Mouse (Mus musculus) naive thymus-derived CD4-positive, alpha-beta T cell, adult 2 months (primary cell): ENCODE measurements around the gene Ambp.

ENCODE experiments used
- DNase-seq: peaks from one replicate; pipeline ENCODE4 v3.0.0-alpha.2; 2011; ENCODE audit warnings: low read depth

Gene Ambp

DNA sequence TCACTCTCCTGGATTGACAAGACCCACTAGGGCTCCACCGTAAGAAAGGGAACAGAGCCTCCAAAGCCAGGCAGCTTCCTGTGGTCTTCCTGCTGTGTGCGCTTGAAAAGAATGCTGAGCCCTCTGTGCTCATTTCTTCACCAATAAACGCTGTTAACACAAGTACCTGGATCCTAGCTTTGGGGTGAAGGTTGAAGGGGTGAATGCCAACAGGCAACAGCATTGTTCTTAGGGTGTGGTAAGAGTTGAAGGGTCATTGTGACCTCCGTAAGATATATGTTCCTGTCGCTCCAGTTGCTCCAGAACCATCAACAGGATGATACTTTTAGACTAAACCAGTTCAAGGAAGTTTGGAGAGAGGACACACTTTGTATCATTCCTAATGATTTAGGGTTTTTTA lies at the start of gene Ambp:
Gene Ambp, minus strand, starts transcription at position 101 of the 400 bp plus-strand sequence.
- DNase-seq, result no peak

- no peak for DNase-seq
Measured at GRCm38 (mm10) chr4:63203874-63204273, 49.3 kb upstream of the Ambp start.

DNA sequence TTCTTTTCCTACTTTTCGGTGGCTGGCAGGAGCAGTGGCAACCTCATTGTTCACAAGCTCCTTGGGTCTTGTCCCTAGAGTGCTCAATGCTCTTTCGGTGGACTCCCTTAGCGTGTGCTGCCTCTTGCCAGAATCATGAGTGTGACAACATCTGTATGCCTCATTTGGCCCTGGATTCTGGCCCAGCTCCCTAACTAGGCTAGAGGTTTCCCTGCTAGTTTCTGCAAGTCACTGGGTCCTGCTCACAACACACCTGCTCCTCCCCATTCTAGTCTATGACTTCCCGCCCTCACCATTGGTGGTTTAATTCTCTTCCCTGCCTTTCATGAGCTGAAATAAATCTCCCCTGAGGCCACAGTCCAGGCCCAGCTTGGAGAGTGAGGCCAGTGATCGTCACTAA lies 44.8 kb upstream of the Ambp start:
- no peak for DNase-seq

DNA sequence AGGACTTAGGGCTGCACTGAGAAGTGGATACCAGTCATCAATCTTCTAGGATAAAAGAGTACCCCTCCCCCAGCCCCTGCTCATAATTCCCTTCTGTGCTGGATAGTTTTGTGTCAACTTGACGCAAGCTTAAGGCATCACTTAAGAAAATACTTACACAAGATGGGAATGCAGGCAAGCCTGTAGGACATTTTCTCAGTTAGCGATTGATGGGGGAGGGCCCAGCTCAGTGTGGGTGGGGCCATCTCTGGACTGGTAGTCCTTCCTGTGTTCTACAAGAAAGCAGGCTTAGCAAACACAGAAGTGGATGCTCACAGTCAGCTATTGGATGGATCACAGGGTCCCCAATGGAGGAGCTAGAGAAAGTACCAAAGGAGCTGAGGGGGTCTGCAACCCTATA lies 39.8 kb upstream of the Ambp start:
- no peak for DNase-seq

GRCm38 (mm10) chr4:63191641-63192040 lies 37.0 kb upstream of the Ambp start:
- no peak for DNase-seq

GRCm38 (mm10) chr4:63186281-63186870 lies 31.8 kb upstream of the Ambp start:
- no peak for DNase-seq

DNA sequence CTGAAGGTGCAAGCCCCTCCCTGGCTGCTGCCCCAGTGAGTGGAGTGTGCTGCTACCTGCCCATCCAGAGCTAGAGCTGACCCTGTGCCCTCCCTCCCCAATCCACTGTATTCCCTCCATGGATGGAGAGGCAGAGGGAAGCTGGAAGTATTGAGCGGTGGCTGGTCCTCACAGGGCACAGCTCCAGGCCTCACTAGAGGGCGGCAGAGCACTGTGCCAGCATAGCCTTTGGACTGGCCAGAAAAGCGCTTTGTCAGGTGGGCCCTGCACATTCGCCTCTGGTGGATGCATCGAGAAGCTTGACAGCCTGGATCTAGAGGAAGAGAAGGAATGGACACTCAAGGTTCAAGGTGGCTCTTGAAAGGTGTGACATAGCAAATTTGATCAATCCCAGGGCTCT lies 27.0 kb upstream of the Ambp start:
- DNase-seq, result no peak

DNA sequence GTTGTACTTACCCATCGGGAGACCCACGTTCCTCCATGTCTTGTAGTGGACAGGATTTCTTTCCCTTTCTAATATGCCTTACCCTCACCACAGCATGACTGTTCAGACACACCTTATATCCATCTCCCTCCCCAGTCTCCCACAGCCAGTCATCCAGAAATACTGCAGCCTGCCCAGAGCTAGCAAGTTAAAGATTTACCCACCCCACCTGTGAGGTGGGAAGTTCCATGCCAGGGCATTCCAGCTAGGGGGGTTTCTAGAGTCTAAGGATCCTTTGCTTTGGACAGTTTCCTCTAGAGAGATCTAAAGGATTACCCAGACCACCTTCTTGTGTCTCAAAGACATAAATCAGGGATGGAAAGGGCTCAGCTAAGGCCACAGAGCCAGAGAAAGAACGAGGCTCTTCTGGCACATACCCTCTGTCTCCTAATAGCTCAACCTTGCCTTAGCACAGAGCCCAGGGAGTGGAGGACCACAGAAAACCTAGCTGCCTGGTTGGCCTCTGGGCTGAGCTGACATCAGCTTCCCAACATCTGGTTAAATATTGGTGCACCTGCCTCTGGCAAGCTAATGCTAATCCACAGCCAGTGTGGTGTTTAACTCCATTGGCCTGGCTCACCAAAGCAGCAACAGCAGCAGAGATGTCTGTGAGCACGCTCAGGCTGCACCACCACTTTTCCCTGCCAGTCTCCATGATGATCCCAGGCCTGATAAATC lies 17.5 kb upstream of the Ambp start, which contains the start of gene Kif12:
Gene Kif12, minus strand, starts transcription at position 163 of the 717 bp plus-strand sequence.
- DNase-seq, result no peak

DNA sequence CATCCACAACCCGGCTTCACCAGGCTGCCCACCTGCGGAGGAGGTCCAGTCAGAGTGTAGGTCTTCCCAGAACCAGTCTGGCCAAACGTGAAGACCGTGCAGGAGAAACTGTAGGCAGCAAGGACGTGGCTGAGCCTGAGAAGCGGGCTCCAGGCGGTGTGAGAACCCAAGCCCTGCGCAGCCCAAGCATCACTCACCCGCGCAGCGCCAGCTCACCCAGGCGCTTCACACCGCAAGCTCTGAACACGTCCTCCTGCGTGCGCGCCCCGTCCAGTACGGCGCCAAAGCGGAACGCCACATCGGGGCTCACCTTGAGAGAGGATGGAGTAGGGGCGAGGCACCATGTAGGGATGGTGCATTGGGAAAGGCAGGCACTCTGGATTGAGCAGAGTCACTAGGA lies 16.5 kb upstream of the Ambp start:
- no peak for DNase-seq

DNA sequence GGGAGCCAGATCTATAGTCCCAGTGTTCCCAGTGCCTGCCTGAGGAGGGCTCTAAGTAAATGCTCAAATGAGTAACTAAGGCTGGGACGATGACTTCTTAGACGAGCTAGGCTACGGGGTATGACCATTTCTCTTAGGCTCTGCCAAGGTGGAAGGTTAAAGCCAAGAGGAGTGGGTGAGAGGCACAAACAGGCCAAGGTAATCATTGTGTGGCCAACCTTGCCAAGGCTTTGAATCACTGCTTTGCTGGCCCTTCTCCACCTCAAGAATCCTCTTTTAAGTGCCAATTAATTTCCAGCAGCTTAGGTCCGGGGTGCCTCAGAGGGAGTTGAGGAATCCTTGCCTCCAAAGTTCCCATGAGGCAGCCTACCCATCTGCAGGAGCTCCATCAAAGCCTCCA lies 15.5 kb upstream of the Ambp start:
- no peak for DNase-seq

DNA sequence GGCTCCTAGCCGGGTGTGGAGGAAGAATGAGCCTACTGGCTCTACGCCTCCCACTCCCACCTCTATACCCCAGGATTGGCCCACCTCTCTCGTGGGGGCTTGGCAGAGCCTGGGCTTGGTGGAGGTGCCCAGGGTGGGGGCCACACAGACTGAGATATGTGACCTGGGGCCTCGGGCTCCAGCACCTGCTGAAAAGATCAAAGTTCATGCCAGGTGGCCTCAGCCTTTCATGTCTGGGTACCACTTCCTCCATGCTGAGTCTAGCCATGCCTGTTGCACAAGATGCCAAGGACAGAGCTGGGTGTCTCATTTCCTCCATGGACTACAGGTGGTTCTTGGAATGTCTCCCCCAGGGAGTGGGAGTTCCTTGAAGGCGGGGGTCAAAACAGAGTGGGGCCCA lies 11.7 kb upstream of the Ambp start:
- no peak for DNase-seq

DNA sequence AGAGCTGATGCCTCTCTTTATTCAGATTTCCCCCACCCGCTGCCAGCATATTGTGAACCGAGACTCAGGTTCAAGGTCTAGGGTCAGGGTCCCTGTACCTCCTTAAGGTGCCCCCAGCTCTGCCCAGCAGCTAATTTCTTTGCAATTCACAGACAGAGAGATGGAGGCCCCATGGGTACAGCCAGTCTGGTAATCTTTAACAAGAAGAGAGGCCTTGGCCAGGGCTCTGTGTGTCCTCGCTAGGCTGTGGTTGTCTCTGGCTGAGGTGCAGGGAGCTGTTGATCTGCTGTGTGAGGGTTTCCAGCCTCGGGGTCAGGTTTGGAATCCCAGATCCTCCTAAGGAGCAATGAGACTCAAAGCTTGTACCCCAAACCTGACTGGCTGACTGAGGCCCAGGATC lies 11.0 kb upstream of the Ambp start:
- no peak for DNase-seq

DNA sequence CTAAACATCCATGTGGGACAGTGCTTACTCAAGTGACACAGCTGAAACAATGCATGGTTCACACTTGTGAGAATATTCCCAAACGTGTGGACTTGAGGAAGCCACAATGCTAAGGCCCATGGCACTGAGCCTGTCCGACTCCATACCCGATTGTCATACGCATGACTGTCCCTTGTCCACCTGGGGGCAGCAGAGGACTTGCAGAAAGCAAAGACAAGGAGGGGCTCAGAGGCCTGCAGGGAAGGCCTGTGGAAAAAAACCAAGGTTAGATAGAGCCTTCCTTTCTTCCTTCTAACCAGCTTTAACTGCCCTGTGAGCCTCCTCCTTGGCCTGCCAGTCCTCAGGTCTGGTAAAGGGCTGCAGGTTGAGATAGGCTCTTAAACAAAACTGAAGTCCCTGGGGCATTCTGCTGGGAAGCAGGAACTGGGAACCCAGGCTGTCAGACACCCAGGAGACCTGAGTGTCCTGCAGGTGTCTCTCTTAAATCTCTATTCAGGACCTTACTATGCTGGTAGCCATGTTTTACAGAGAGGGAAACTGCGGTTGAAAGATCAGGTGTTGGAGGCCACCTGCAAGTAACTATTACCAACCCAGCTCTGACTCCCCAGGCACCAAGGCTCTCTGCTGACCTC lies 4.5 kb upstream of the Ambp start:
- peak; percentile 45 for DNase-seq

GRCm38 (mm10) chr4:63158192-63158591 lies 3.6 kb upstream of the Ambp start:
- no peak for DNase-seq

DNA sequence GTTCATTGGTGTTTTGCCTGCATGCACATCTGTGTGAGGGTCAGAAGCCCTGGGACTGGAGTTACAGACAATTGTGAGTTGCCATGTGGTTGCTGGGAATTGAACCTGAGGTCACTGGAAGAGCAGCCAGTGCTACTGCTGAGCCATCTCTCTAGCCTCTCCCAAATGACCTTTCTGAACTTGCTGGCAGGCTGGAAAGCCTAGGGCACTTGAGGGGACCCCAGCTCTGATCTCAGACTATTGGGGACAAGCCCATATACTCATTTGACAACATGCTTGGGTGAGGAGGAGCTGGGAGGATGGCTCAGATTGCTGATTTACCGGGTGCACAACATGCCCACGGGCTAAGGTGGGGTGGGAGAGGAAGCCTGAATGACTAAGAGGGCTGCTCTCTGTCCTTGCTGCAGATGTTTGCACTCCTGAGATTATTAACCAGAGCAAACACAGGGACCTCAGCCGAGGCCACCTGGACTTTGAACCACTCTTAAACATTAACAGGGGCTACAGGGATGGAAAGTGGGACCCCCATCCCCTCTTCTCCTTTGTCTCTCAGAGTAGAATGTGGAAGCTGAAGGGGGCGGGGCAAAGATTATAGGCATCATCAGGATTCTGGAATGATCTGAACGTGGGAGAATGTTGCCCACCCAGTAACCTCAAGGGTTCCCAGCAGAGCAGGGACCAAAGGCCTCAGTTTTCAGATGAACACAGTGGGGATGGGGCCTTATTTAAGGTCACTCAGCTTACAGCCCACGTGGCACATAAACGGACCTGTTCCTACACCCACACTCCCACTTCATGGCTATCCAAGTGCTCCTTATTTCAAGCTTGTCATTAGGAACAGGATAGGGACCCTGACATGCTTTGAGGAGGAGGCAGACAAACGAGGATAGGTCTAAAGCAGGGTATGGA lies 2.4 kb upstream of the Ambp start:
- no peak for DNase-seq

DNA sequence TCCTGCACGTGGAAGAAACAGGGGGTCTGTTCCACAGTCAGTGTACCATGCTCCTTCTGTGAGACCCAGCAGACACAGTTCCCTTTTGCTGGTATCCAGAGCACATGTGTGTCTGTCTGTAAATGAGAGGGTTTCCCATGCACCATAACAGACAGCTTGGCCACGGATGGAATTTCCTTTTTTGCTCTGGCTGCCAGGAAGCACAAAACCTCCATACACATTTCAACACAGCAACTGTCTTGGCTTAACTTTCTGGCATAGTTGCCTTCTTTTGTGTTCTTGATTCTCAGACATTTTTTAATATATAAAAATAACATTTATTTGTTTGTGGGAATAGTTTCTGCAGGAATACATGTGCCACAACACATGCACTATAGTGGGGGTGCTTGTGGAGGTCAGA lies 997 bp upstream of the Ambp start:
- DNase-seq, result no peak

DNA sequence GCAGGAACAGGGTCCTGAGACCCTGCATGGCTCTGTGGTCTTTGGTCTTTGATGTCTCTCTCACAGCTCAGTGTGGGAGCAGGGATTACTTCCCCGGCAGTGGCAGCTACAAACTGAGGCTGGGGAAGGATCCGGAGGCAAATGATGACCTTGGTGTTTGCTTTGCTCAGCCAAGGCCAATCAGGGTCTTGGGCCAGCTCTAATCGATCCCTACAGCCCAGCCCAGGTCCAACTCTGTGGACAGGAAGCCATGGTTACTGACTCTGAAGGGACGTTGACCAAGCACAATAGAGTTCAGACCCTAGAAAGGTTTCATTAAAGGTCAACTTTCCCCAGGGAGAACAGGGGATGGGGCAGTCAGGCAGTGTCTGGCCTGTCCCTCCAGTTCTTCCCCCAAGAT lies 571 bp downstream of the Ambp start:
- no peak for DNase-seq

DNA sequence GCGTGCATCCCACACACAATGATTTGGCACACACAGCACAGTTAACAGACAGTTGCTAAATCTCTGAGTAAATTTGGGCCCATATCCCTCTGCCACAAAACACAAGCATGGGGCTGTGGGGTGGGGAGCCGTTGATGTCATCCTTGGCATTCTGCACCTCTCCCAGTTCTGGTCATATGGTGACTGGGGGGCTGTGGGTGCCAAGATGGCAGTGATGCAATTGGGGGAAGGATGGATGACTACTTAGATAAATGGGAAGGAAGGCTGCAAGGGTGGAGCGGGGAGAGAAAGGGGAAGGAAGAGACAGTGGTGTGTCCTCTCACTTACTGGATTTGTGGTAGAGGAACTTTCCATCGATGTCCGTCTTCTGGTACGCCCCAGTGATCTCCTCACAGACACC lies 3.5 kb downstream of the Ambp start:
- no peak for DNase-seq

- no peak for DNase-seq
Measured at GRCm38 (mm10) chr4:63147268-63147667, 7.3 kb downstream of the Ambp start.

- DNase-seq, result no peak
Measured at GRCm38 (mm10) chr4:63129891-63130624, 24.5 kb downstream of the Ambp start.

DNA sequence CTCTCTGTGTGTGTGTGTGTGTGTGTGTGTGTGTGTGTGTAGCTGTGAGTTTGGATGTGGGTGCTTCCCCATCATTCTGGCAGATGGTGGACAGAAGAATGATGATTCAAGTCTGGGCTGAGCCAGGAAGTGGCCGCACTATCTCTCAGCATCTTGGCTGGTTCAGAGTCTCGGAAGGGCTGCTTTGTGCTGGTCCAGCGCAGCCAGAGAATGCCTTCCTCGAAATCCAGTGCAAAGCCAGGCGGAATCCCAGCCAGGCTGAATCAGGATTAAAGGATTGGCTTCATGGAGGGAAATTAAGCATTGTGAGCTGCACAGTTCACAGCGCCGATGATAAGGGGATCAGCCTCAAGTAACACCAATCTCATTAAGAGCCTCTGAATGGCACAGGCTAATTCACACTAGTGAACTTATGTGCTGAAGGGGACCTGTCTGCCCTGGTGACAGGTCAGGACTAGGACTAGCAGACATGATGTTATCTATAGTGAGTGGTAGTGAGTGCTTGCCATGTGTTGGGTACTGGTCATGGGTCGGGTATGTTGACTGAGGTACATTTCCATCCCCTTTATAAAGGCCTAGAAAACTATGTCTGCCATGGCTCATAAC lies 29.6 kb downstream of the Ambp start:
- DNase-seq, result no peak
